Mouse (Mus musculus) spleen, adult 12 weeks (tissue): ENCODE results near the gene Plcb4.
"Not testable (repeated sequence)": the region's sequence is repeated elsewhere in the genome, so short reads cannot be mapped to it uniquely, and the experiment has no call there.

Experiments used
- DNase-seq: peaks from one replicate; pipeline ENCODE4 v3.0.0; 2022; ENCODE audit warnings: low spot score

Plcb4 gene

DNA sequence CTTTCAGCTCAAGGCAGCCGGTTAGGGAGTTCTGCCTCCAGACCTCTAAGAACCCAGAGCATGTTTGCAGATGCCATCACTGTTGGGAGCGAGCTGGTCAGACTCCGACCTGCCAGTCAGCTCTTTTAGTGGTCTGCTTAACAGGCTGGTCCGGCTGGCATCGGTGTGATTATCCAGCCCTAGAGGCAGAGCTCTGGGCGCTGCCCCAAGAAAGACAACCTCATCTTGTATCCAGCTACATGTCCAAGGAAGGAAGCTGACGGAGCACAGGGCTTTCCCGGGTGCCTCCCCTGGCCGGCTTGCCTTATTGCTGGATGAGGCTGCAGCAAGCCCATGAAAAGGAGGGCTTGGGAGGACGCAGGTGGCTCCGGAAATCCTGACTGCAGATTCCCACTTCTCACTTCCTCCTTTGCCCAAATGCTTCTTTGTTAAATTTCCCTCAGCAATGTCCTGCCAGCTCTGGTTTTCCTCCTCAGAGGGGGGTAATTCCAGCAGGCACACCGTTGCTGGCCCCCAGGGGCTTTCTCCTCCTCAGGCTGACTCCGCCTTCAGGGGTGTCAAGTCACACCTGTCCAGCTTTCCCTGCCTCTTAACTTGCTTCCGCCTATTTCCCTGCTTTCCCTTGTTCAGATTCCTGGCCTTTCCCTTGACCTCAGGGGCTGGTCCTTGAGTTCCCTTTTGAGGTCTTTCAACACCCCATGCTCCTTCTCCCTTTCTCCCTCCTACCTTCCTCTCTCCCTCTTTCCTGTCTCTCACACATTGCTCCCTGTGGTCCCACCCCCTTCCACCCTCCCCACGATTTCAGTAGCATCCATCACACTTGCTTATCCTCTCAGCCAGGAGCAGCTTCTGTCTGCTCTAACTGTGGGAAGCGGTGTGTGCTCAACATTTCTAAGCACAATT, 58.7 kb downstream of the Plcb4 start:
- DNase-seq = no peak

DNA sequence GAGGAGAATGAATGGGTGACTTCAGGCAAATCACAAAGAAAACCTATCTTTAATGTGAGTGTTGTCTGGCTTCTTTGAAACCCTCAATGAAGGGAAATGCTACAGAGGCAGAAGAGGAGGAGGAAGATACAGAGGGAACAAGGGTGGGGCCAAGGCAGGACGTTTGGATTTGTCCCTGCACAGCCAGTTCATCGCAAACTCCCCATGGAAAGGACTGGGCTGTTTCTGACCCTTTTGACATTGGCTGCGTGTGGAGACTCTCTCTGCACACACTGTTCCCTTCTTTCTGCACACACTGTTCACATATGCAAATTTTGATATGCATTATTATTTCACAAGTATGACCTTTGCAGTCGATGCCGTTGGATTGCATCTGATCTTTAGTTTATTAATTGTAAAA, 63.3 kb downstream of the Plcb4 start:
- DNase-seq = no peak

DNA sequence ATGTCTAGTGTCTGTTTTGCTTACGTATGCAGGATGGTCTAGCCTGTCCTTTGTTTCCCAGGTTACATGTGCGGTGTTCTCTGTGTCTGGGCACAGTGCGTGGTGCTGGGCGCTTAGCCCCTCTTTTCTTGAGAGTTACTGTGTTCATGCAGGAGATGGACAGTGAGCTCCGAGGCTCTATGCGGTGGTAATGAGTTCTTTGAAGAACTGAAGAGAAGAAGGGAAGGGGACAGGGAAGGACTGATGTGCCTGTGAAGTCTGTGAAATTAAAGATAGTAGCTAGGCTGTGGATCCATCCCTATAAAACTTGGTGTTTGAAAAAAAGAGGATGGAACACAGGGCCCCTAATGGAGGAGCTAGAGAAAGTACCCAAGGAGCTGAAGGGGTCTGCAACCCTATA, 64.6 kb downstream of the Plcb4 start:
- DNase-seq = no peak

DNA sequence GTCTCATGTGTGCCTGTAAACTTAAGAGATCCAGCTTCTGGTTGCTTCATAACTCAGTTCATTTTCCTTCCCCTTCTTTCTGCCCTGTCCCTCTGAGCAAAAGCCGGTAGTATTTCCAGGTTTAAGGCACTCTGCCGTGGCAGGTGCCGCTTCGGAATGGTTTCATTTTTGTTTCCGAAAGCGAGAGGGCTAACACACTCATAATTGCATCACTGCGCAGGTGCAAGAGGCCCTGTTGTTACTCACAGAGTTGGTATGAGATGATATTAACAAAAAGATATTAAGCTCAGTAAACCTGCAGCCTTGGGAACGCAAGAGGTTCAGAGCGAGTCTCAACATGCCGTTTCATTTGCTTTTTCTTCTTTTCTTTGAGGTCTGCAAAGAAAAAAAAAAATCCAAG, 65.7 kb downstream of the Plcb4 start:
- DNase-seq = no peak

DNA sequence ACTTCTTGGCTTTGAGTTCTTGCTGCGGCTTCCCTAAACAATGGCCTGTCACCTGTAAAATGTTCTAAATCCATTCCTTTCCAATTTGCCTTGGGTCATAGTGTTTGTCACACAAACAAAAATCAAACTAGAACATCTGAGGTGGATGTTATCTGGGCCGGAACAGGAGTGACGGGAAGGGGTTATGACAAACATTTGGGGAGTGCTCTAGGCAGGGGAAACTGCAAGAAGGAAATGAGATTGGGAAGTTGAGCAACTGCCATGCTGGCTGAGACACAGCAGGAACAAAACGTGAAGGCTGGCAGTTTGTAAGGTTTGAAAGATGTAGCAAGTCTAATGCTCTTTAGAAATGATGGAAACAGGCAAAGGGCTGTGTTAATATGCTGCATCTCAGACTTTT, 66.6 kb downstream of the Plcb4 start:
- DNase-seq = no peak

DNA sequence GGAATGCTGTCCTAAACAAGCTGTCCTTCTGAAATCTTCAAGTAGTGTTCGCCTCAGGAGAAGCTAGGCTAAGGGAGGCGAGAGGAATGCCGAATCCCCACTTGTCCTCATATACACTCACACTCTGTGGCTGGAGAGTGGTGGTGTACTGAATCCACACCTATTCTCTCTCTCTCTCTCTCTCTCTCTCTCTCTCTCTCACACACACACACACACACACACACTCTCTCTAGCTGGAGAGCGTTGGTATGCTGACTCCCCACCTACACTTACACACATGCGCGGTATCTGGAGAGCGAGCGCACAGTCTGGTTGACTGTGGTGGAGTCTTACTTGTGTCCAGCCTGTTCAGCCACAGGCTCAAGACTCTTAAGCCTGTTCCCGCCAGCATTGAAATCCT, 68.3 kb downstream of the Plcb4 start:
- no peak for DNase-seq

DNA sequence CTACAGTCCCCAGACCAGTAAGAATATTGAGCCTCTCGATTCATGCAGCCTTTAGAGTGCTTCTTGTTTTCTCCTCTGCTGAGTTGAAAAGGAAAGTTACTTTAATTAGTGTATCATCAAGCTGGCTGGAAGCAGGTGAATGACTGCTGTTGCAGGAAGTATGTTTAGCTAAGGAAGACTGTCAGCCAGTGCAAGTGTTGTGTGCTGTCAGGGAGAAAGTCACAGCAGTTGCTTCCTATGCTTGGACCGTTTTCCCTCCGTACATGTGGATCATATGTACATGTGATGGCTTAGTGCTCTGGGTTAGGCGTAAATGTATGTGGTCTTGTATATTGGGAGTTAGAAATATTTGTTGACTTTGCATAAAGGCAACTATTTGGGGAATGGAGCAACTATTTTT, 69.1 kb downstream of the Plcb4 start:
- no peak for DNase-seq

DNA sequence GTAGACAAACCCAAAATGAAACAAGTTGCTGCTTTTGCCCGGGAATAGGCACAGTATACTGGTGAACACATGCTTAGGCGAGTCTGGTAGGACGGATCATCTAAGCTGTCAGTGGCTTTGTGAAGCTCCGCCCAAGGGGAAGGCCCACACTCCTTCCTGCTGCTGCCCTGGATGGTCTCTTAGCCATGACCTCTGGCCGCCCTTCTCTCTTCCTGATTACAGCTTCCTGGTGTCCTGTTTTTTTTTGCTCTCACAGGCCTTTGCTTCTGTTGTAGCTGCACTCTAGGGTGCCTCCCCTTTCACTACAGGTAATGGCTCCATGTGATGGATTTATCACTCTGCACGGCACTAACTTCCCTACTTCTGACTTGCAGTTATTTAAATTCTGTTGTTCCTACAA, 72.8 kb downstream of the Plcb4 start:
- DNase-seq = no peak

DNA sequence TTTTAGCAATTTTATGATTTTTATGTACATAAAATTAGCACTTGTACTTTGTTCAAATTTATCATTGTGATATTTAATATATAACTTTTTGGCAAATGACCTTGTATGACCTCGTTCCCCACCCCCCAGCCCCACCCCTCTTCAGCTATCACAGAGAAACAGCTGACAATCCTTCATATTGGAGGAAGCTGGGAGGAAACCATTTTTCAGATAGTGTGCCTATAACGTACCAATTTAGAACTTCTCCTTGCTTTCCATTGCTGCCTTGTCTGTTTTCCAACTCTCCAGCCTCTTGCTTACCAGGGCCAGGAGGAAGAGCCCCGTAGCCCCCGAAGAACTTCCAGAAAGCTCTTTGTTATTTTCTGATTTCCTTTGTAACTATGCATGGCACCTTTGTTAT, 73.8 kb downstream of the Plcb4 start:
- no peak for DNase-seq

DNA sequence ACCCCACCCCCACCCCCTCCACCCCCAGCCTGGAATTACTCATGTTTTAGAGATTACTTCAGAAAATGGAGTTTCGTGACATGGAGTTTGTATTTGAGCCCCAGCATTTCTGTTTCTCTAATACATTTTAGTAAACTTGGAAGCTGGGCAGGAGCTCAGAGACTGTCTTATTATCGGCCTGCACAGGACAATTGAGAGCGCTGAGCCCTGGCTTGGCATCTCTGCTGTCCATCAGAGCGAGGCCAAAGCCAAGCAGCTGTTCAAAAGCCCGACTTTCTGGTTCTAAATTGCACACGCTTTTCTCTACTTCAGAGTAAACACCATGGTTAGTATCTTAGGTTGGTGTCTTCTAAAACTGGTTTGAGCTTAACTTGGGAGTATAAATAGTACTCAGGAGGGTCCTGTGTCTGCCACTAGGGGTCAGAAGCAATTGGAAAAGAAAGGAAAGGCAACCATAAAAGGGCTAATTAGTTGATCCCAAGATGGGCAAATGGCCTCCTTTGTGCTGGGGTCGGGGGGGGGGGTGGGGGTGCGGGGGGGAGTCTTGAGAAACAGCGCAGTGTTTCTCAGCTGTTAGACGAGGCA, 75.2 kb downstream of the Plcb4 start:
- DNase-seq = no peak

DNA sequence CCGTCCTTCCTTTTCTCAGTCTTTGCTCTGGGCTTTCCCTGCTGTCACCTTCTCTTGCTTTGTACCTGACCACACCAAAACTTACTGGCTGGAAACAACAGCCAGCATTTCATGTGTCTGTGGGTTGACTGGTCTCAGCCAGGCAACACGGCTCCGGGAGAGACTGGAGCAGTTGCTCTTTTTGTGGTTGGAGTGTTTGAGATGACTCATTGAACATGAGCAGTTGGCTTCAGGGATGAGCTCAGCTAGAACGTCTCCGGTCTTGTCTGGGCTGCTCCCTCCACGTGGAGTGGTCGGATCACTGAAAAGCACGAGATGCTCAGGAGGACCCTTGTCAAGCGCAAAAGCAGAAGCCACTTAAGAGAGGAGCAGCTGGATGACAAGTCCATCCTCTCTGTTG, 78.7 kb downstream of the Plcb4 start:
- no peak for DNase-seq

DNA sequence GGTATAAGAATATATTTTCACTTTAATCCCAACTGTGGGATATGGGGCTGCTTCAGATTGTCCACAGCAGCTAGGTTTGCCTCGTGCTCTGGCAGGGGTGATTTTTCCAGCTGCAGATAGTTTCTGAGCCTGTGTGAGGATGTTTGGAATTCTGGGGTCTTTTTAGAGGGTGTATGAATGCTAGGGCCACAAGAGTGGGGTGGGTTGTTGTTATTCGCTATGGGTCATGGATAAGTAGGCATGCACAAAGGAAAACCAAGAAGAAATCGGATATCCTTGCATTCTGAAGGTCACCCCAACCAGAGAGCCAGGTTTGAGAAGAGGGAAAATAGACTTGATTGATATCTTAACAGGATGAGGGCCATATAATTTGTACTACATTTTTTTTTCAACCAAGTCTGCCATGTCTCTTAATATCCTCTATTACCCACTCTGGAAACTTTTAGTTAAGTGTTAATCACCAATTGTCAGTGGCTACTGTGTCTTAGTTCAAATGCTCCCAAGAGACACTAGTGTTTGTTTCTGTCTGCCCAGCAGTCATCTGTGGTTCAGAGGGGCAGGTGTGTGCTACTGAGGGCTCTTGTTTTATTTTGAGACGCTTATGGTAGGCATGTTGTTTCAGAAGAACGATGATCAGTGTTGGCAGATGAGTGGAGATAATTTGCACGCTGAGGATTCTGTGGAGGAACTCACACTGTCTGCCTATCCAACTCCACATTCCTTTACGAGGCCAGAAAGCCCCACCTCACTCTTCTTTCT, 79.4 kb downstream of the Plcb4 start:
- DNase-seq = not testable (repeated sequence)

DNA sequence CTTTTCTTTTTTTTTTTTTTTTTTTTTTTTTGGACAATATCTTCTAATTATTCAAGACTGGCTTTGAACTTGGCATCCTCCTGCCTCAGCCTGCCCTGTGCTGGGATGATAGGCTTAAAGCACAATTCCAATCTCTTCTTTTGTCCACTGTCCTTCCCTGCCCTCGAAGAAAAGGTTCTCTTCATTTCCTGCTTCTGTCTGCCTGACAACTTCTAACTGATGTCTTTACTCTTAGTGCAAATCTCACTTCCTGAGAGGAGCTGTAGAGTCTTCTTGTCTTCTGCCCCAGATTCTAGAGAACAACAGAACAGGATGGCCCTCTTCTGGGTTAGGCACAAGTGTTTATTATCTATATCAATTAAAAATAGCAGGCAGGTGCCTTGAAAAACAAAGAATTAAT, 80.1 kb downstream of the Plcb4 start:
- no peak for DNase-seq

DNA sequence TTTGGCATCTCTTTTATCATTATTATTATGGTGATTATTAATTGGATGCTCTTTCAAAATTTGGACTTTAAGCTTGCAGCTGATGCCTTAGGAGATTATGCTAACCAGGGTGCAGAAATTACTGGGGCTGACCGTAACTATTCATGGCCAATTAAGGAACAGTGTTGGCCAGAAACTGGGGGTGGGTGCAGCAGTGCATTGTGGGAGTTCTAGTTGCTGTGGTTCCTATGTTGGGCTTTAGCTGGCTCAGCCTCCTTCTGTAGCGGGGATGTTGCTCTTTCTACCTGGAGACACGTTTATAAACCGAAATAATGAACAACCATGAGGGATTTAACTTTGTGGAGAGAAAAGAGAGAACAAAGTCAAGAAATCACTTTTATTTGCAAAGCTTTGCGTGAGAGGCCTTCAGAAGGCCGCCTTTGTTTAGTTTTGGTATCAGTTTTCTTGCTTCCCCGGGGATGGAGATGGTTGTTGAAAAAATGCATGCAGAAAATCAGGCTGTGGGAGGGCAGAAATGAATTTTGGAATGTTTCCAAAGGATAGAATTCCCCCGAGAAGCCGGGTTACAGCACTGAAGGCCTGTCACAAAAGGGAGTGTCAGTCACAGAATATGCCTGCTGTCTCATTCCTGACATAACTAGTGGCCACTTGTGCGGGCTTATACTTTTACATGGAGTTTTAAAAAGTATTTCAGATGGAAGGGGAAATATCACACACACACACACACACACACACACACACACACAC, 84.3 kb downstream of the Plcb4 start:
- DNase-seq = no peak

DNA sequence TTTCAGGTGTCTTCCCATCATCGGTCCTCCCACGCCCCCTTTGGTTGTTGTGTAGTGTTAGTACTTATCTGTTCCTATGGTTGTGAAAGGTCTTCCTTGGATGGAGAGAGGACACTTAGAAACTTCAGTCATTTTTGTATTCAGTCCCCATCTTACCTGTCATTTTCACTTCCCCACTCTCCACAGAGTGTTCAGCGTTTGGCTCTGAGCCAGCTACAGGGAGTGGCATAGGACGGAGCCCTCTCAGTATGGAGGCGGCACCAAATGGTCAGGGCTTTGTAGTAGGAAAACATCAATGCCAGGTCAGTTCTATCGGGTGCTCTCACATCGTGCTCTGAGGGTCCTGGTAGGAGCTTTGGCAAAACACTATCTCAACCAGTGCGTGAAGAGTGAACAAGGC, 85.9 kb downstream of the Plcb4 start:
- no peak for DNase-seq

DNA sequence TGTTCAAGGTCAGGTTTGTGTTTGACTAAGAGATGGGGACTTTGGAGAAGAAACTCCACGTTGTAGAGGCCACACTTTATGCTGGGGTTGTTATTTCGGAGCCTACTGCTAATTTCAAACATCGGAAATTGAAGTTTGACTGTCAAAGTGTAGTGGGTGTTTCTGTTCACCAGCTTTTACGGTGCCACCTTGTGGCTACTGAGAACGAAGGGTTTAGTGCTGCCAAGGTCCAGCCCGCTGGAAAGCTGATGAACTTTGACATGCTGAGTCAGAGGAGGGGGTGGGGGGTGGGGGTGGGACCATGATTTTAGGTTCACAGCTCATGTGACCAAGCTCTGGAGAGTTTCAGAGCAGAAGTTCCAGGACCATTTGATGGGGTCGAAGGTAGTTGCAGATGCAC, 86.3 kb downstream of the Plcb4 start:
- no peak for DNase-seq

DNA sequence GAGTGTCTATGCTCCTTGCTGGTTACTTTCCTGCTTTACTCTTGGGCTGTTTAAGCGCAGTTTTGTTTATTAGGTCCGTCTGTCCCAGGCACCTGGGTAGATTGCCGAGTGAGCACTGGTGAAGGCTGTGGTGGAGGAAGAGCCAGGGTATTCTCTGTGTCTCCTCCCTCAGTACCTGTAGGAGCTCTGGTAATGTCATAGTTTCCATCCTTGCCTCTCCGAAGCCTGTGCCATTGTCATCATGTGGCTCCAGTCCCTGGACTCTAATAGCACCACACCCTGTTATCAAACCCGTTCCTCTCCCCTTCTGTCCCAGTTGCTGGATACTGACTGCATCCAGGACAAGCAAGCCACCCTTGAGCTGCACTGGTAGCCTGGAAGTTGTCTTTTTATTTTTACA, 89.6 kb downstream of the Plcb4 start:
- no peak for DNase-seq

DNA sequence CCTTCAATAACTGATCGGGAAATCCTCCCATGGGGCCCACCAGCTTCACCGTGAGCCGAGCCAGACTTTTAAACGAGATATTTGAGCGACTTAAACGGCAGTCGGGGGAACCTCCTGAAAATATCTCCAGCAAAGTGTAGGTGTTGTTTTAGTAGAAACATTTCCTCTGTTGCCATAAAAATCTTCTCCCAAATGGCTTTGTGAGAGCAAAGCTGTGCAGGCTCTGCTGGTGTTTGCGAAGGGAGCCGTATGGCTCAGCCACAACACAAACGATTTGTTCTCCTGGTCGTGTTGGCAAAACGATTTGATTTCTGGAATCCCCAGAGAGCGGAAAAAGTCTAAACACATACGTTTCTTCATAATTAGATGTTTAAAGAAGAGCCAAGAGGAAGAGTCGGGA, 90.8 kb downstream of the Plcb4 start:
- DNase-seq = no peak

DNA sequence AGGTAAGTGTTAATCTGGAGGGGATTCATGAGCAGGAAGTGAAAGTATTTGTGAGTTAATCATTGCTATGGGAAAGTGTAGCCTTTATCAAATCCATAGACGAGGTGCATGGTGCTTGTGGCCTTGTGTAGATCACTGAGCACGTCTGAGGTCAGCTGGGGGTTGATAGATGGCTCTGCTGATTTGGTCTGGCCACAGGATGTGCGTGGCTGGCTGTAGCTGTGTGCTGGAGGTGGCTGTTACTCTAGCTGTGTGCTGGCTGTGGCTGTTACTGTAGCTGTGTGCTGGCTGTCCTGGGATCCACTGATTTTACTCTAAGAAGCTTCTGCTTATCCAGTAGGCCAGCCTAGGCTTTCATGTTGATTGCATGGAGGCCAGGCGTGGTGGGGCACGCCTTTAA, 91.9 kb downstream of the Plcb4 start:
- no peak for DNase-seq

DNA sequence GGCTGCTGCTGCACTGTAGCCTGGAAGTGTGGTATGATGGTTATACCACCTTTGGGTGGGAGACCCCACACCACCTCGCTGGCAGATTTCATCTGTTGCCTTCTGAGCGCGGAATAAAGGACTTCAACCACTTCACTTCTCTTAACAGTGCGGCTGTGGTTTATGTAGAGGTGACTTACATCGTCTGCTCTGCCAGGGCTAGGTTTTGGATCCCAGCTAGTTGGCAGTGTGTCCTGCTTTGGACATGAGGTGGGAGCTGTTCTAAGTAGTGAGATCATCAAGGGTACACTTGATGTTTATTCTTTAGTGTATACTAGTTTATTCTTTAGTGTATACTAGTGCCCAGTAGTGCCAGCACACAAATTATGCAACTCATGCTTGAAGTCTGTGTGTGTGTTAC, 97.0 kb downstream of the Plcb4 start:
- DNase-seq = no peak

DNA sequence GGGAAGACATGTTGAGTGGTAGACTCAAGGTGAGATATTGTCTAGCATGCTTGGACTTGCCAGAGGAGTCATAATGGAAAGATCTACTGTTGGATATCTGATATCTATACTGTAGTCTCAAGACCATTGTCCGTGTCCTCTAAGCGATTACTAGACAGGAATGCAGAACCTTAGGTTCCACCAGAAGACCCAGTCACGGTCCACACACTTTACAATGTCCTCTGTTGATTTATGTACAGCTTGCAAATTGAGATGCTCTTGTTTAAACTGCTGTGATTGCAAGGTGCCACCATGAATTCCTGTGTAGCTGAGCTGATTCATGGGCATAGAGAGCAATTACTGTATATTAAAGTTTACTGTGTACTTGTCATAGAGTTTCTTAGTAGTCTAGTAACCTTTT, 98.7 kb downstream of the Plcb4 start:
- DNase-seq = no peak

DNA sequence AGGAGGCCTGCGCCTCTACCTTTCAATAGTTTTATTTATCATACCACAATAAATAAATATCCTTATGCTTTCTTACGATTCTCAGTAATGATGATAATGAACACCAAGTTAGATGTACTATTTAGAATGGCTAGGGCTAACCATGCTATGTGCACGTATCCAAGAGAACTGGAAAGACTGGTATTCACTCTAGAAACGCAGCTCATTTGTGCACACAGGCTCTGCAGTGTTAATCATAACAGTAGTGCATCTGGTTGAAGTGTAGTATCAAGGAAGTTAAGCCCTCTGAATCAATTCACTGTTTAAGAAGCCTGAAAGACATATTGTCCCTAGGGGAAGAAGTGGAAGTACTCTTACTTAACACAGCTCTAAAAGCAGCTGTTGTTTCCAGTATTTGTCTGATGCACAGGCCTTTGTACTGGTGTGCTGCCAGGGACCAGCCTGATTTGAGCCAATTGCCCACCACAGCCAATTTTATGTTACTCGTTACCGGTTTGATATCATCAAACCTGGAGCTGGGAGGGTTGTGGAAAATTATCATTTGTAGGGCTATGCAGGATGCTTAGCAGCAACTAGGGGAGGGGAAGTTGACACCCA, 100.8 kb downstream of the Plcb4 start:
- DNase-seq = no peak
